Mouse (Mus musculus) adrenal gland (tissue): Measurements from ENCODE around the gene Lyplal1.

Experiments
- intact Hi-C: fragments of 180-260 bp; cut with DNase I; formaldehyde crosslinking; loops from one replicate; pipeline ENCODE4 v1.15.1; 2025

The Lyplal1 gene

DNA sequence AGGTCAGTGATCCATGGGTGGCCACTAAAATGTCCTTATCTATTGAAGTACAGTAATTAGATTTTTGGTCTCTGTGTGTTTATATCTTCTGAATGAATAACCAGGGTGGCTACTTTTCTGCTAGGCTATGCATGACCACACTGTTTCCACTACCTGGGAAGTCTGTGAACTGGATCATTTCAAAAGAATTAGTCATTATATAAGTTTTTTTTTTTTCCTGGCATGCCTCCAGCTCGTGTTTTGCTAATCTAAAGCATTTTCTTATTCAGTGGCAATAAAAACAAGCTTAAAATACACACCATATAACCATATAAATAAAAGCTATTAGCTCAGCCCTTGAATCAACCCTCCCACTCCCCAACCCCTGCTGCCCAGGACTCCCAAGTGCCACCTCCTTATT is 75.3 kb downstream of the Lyplal1 start:
- intact Hi-C loops, result no loop called here
